Mouse (Mus musculus) midbrain, embryonic 10.5 days (tissue): ENCODE results near the gene Serpinb6a. TPM values are rescaled to one million over a fixed set of nuclear protein-coding genes. Genes with fewer than 3 reads are reported as not detected.

Experiments used
- DNase-seq: peaks from one replicate; pipeline ENCODE4 v3.0.0-alpha.2; 2017; ENCODE audit warnings: low spot score
- H3K27ac ChIP-seq: fragments of 300-500 bp; sonication (generic); replicated peaks from 2 replicates; pipeline ENCODE4 v1.5.1; 2016; ENCODE audit warnings: mild to moderate bottlenecking
- H3K27me3 ChIP-seq: fragments of 300-500 bp; sonication (generic); 2 replicates; pipeline ENCODE4 v1.6.1; 2016; ENCODE audit warnings: low read depth, mild to moderate bottlenecking; ENCODE audit not compliant: poor library complexity, severe bottlenecking
- H3K36me3 ChIP-seq: fragments of 300-500 bp; sonication (generic); 2 replicates; pipeline ENCODE4 v1.6.1; 2016; ENCODE audit warnings: mild to moderate bottlenecking, moderate library complexity
- H3K4me1 ChIP-seq: fragments of 300-500 bp; sonication (generic); 2 replicates; pipeline ENCODE4 v1.6.1; 2016
- H3K4me3 ChIP-seq: fragments of 300-500 bp; sonication (generic); 2 replicates; pipeline ENCODE4 v1.5.1; 2016; ENCODE audit warnings: mild to moderate bottlenecking, moderate library complexity
- H3K9me3 ChIP-seq: fragments of 300-500 bp; sonication (generic); replicated peaks from 2 replicates; pipeline ENCODE4 v1.6.1; 2016; ENCODE audit warnings: mild to moderate bottlenecking
- WGBS: fragments of 180-500 bp; shearing (Covaris S2); methylation state at CpG from one replicate; pipeline ENCODE4 v1.1.7; 2016; 5-methylcytosine and 5-hydroxymethylcytosine counted together
- polyA plus RNA-seq: library from polyadenylated mRNA; unstranded; fragments of >200 nt; fragmentation: Nextera tagmentation; extraction: Ambion mirVana; gene quantifications from 2 replicates; pipeline ENCODE4 v1.2.1, GENCODE M21; 2016

Serpinb6a gene
- polyA plus RNA-seq, result 27.6 and 30.6 TPM in 2 replicates

DNA sequence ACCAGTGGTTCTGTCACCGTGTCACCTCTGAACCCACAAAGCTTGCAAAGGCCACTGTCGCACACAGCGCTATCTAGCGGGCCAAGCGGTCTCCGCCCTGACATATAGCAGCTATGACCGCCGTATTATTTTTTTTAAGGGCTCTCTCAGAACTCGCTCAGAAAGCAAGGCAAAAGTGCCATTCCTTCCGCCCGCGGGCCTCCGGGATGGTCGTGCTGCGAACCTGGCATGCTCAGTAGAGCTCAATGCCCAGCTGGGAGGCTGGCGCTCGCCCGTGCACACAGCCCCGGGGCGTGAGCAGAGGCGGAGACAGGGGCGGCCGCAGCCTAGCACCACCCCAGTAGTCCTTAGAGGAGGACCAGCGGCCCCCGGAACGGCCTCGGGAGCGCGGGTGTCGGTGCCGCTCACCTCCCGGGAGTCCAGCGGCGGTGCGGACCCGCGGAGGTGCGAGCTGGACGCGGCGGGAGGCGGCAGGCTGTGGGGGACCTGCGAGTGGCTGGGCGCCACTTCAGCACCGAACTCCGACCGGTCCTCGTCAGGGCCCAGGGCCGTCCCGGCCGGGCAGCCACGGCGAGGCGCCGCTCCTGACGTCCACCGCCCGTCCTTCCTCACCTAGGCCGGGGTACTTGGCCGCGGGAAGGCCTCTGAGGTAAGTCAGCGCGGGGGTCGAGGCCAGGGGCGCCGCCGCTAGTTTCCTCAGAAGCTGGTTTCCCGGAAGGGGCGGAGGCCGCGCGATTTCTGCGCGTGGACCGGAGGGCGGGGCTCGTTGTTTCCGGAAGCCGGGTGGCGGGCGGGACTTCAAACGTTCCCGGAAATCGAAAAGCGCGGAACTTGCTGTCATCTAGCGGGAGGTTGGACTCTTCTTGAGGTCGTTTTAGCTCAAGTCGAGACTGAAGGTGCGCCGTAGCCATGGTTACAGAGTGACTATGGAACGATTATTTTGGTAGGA is at the start of gene Serpinb6a, which contains the start of gene Ripk1:
Gene Serpinb6a, minus strand, starts transcription at position 737 of the 949 bp plus-strand sequence.
Gene Ripk1, plus strand, starts transcription at position 306 of the 949 bp plus-strand sequence.
- no peaks in the 10 kb centered on the region for H3K27me3 ChIP-seq
- H3K36me3 ChIP-seq, result no peaks in the 10 kb centered on the region
- under 1% methylated on average over 92 of the region's 92 CpGs for WGBS
- H3K27ac ChIP-seq, result peak within 1 kb of the TSS; percentile 95
- H3K4me1 ChIP-seq, result peaks cover 25% of the 10 kb centered on the region
- peak within 1 kb of the TSS; percentile 97 for H3K4me3 ChIP-seq
- peak; percentile 89 for DNase-seq
- H3K9me3 ChIP-seq, result no peaks in the 10 kb centered on the region

DNA sequence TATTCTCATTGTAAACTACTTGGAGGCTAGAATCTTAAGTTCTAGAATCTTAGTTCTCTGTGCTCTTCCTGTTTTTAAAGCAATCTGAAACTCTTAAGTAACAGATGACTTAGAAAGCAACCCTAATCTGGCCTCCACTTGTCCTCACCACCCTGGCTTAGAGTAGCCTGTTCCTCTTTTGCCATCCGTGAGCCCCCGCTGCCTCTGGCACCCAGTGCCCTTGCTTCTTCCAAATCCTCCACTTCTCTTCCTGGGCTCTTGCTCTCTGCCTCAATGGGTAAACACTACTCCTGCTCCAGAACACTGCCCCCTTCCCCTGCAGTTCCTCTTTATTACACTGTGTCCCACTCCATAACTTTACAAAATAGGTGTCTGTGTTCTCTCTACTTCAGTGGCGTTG is 49.1 kb upstream of the Serpinb6a start:
- peaks cover 5% of the 10 kb centered on the region for H3K4me1 ChIP-seq
- H3K27ac ChIP-seq, result no peak overlapping the region
- H3K27me3 ChIP-seq, result no peaks in the 10 kb centered on the region
- H3K36me3 ChIP-seq, result peaks cover 41% of the 10 kb centered on the region
- WGBS, result 92% methylated on average over 3 of the region's 3 CpGs
- H3K4me3 ChIP-seq, result no peak overlapping the region
- H3K9me3 ChIP-seq, result no peaks in the 10 kb centered on the region; the same call in 1 of the 2 replicates
- no peak for DNase-seq

DNA sequence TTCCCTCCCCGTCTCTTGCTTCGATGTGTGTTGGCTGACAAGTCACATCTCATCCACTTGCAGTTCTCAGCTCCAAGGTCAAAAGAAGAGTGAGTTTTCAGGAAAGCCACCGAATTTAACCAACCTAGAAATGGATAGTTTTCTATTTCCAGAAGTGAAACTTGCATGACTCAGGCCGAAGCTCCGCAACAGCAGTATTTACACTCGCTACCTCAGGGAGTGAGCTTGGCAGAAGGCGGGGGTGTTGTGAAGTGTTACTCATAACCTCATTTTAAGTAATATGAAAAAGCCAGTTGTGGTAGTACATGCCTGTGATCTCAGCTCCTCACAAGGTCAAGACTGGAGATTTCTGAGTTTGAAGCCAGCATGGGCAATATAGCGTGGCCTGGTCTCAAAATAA is 47.9 kb upstream of the Serpinb6a start:
- no peak for DNase-seq
- 94% methylated on average over 8 of the region's 8 CpGs for WGBS

DNA sequence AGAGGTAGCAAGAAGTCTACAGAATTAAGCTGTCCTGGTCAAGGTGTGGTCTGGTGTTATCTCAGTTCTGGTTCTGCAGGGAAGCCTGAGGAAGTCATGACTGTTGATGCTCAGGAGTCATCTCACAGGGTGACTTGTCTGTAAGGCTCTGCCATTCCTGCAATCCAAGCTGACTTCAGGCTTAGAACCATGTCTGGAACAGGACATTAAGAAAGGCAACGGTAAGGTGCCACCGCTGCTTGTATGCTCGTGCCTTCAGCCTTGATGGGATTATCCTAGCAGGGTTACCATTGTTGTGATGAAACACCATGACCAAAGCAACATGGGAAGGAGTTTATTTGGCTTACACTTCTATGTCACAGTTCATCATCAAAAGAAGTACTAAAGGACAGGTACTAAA is 44.9 kb upstream of the Serpinb6a start:
- H3K27me3 ChIP-seq, result no peaks in the 10 kb centered on the region
- 75% methylated on average over 3 of the region's 3 CpGs for WGBS
- no peak overlapping the region for H3K4me3 ChIP-seq
- DNase-seq, result no peak
- H3K36me3 ChIP-seq, result peaks cover 18% of the 10 kb centered on the region
- no peaks in the 10 kb centered on the region for H3K9me3 ChIP-seq
- H3K27ac ChIP-seq, result no peak overlapping the region
- peaks cover 8% of the 10 kb centered on the region for H3K4me1 ChIP-seq

More for the DNA sequence above, 47.9 kb upstream of the Serpinb6a start:
- Histone ChIP-seq H3K27ac (no peak overlapping the region), H3K4me3 (no peak overlapping the region), H3K27me3 (no peaks in the 10 kb centered on the region), H3K9me3 (no peaks in the 10 kb centered on the region; the same call in 1 of the 2 replicates), H3K36me3 (peaks cover 29% of the 10 kb centered on the region), H3K4me1 (peaks cover 9% of the 10 kb centered on the region)

DNA sequence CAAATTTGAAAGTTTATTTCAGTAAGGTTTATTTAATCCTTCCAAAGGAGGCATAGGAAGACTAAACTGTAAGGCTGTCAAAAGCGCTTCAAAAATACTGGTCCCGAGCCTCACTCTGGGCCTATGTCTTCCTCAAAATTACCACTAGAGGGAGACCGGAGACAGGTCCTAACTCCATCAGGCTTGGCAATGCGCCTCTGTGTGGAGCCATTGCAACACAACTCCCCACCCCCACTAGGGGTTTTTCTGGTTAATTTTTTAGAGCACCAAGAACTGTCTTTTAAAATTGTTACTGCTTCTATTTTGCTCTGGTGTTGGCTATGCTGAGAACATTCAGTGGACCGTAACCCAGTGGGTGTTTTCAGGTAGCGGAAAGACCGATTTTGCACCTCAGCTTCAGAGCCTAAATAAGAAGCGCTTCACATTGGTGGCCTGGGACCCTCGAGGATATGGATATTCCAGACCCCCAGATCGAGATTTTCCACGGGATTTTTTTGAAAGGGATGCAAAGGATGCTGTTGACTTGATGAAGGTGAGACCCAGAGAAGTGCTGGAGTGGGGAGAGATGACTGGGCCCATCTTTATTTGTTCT is 43.9 kb upstream of the Serpinb6a start:
- peaks cover 18% of the 10 kb centered on the region for H3K36me3 ChIP-seq
- H3K27me3 ChIP-seq, result no peaks in the 10 kb centered on the region
- H3K27ac ChIP-seq, result peak overlapping the region; percentile 19
- no peaks in the 10 kb centered on the region for H3K9me3 ChIP-seq
- no peak overlapping the region for H3K4me3 ChIP-seq
- DNase-seq, result peak; percentile 64
- peaks cover 13% of the 10 kb centered on the region for H3K4me1 ChIP-seq
- 45% methylated on average over 11 of the region's 11 CpGs for WGBS

DNA sequence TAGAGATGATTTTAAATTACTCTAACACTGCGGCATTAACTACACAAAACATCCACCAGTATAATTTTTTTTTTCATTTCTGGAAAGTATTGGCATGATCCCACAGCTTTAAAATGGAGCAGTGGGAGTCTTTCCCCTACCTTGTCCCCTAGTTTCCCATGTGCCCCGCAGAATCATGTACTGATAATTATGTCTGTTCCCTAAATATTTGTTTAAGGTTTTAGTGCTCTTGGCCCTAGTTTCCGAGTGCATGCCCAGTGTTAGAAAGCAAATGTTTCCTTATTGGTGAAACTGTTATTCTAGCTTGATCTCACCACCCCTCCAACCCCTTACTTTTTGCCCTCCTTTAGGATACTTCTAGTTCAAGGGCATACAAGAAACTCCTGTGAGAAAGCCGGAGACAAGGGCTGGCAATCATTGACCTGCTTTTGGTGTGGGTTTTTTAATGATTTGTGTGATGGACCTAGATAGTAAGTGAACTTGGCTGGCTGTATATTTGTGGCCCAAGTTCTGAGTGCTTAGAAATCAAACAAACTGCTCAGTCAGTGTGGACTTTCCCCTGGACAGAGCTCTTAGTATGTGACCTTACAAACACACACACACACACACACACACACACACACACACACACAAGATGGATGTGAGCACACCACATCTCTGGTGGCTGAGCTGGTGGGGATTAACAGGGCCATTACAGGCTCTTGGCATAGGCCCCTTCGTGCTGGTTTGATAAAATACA is 43.1 kb upstream of the Serpinb6a start:
- Histone ChIP-seq H3K4me1 (peaks cover 13% of the 10 kb centered on the region), H3K4me3 (no peak overlapping the region), H3K27me3 (no peaks in the 10 kb centered on the region), H3K36me3 (peaks cover 18% of the 10 kb centered on the region), H3K27ac (no peak overlapping the region), H3K9me3 (no peaks in the 10 kb centered on the region)
- 65% methylated on average over 5 of the region's 5 CpGs for WGBS
- DNase-seq, result no peak

DNA sequence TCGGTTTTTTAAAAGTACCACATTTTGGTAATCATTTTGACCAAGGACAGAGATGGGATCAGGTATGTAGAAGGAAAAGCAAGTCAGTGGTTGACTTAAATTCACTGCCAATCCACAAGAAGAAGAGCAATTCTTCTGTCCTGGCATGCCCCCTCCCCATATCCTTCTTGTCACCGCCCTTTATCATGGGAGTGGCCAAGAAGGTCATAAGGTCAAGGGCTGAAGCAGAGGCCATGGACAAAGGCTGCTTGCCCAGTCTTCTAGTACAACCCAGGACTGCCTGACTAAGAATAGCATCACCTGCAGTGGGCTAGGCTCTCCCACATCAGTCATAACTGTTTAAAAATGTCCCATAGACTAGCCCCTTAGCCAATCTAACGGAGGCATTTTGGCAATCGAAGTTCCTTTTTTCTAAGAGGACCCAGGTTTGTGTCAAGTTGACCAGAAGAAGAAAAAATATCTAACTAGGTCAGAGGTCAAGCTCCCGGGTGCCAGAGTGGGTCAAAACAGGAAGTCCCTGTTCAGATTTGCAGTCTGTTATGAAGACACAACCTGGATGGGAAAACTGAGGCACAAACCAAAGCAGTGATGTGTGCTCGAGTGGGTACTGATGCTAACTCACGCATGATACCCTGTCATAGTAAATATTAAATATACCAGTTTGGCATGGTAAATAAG is 41.3 kb upstream of the Serpinb6a start:
- Histone ChIP-seq H3K4me1 (peaks cover 16% of the 10 kb centered on the region), H3K27ac (no peak overlapping the region), H3K36me3 (peaks cover 15% of the 10 kb centered on the region), H3K4me3 (no peak overlapping the region), H3K27me3 (no peaks in the 10 kb centered on the region), H3K9me3 (peaks cover 3% of the 10 kb centered on the region; the same call in 1 of the 2 replicates)
- 89% methylated on average over 7 of the region's 7 CpGs for WGBS
- no peak for DNase-seq

DNA sequence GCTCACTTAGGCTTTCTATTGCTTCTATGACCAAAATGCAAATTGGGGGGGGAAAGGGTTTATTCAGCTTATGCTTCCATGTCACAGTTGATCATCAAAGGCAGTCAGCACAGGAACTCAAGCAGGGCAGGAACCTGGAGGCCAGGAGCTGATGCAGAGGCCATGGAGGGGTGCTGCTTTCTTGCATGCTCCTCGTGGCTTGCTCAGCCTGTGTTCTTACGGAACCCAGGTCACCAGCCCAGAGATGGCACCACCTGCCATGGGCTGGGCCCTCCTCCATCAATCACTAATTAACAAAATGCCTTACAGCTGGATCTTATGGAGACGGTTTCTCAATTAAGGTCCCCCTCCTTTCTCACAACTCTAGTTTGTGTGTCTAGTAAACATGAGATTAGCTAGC is 37.5 kb upstream of the Serpinb6a start:
- Histone ChIP-seq H3K9me3 (peaks cover 3% of the 10 kb centered on the region; the same call in 1 of the 2 replicates), H3K4me1 (peaks cover 33% of the 10 kb centered on the region), H3K4me3 (no peak overlapping the region), H3K27ac (no peak overlapping the region), H3K36me3 (peaks cover 4% of the 10 kb centered on the region; the same call in 1 of the 2 replicates), H3K27me3 (no peaks in the 10 kb centered on the region)
- no peak for DNase-seq
- WGBS, result 91% methylated on average over 3 of the region's 3 CpGs

DNA sequence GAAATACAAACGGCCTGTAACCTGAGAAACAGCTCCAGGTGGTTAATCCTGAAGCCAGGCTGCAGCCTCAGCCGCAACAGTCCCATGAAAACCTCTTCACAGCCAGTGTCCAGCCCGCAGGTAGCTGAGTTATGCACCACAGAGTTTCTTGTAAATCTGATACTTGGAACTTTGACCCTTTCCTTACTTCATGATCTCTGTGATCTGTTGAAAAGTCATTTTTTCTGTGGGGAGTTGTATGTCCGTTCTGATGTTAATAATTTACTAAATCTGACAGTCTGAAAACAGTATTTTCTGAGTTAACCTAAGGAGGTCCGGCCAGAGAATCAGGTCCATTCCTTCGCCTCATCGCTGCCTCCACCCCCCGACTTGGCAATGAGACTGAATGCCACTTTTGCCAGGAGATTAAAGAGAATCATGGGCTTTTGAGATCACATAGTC is 36.3 kb upstream of the Serpinb6a start:
- H3K9me3 ChIP-seq, result peaks cover 3% of the 10 kb centered on the region; the same call in 1 of the 2 replicates
- H3K27me3 ChIP-seq, result no peaks in the 10 kb centered on the region
- 36% methylated on average over 8 of the region's 8 CpGs for WGBS
- H3K4me1 ChIP-seq, result peaks cover 33% of the 10 kb centered on the region
- peaks cover 6% of the 10 kb centered on the region; the same call in 1 of the 2 replicates for H3K36me3 ChIP-seq
- DNase-seq, result no peak
- no peak overlapping the region for H3K27ac ChIP-seq
- H3K4me3 ChIP-seq, result peak overlapping the region; percentile 83

DNA sequence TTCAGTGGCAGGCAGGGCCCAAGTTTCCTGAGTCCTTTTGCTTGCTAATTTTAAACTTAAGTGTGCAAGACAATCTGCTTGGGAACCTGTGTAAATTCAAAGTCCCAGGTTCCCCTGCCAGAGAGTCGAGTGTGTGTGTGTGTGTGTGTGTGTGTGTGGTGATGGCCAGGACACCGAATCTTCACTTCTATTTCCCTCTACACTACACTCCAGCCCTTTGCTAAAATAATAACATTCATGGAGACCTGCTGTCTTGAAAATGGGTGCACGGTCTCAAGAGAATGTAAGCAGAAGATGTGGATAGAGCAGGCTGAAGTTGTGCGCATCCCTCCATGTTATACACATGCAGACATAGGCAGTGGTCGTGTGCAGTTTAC is 35.5 kb upstream of the Serpinb6a start:
- 45% methylated on average over 5 of the region's 5 CpGs for WGBS
- Histone ChIP-seq H3K4me3 (peak overlapping the region; percentile 83), H3K27me3 (no peaks in the 10 kb centered on the region), H3K9me3 (peaks cover 3% of the 10 kb centered on the region; the same call in 1 of the 2 replicates), H3K27ac (peak overlapping the region; percentile 97), H3K4me1 (peaks cover 29% of the 10 kb centered on the region), H3K36me3 (peaks cover 13% of the 10 kb centered on the region; the same call in 1 of the 2 replicates)
- no peak for DNase-seq

DNA sequence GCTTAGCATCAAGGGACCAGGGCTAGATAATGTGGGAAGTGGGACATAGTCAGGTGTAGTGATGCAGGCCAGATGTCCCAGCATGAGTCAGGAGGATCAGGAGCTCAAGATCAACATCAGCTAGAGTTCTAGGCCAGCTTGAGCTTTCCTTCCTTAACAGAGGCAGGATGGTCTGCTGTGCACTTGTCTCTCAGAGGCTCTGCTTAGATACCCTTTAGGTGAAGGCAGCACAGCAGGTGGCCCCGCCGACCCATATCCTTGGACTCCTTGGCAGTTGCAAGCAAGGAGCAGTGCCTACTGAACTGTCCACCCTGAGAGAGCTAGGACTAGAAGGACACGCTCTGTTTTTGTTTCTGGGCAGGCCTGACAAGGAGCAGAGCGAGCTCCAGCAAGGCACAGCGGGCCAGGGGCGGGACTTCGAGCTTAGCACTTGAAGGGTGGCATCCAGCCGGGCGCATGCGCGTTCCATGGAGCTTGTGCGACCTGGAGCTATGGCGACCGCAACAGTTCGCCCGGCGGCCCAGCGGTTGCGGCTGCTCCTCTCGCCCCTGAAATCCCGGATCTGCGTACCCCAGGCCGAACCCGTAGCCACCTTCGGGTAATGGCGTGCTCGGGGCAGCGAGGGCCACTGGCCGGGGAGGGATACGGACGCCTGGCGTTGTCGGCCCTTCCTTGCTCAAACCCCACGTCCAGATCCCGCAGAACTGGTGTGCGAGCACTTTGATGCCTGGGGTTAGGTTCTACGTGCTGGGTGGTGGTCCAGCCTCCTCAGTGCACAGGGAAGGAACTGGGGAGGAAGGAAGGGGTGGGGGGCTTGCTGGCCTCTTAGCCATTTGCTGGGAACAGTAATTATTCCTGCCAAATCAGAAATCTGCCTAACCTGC is 34.8 kb upstream of the Serpinb6a start, which contains the start of gene Bphl:
Gene Bphl, plus strand, starts transcription at position 426 of the 884 bp plus-strand sequence.
- Histone ChIP-seq H3K4me3 (peak within 1 kb of the TSS; percentile 83), H3K27me3 (no peaks in the 10 kb centered on the region), H3K36me3 (peaks cover 20% of the 10 kb centered on the region), H3K27ac (peak within 1 kb of the TSS; percentile 97), H3K9me3 (peaks cover 3% of the 10 kb centered on the region; the same call in 1 of the 2 replicates), H3K4me1 (peaks cover 29% of the 10 kb centered on the region)
- under 1% methylated on average over 37 of the region's 37 CpGs for WGBS
- peak; percentile 92 for DNase-seq
